Mouse (Mus musculus) adrenal gland, adult (tissue): ENCODE measurements around the gene Krt28.

Source experiments
- DNase-seq, 2 experiments: peaks; one replicate each; pipeline ENCODE4 v3.0.0; 2022 to 2023; ENCODE audit warnings: low spot score in 1 of 2; ENCODE audit not compliant: inconsistent age in 2 of 2

Krt28 gene

DNA sequence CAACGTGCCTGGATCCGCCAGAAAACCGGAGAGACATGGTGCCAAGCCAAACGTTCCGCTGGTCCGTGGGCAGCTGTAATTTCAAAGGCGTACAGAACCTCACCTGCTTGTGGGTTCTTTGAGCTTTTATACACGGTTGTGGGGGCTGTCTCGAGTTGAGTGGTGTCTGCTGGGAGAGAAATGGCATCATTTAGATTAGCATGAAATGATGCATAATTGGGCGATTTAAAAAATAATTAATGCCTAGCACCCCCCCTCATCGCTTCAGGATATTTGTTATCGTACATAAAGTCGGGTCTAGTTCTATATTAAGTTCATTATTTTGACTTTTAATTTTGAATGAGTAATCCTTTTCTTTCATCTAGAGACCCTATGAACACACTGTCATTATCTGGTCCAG is at the start of gene Krt28:
Gene Krt28, minus strand, starts transcription at position 101 of the 400 bp plus-strand sequence.
- no peak for DNase-seq

DNA sequence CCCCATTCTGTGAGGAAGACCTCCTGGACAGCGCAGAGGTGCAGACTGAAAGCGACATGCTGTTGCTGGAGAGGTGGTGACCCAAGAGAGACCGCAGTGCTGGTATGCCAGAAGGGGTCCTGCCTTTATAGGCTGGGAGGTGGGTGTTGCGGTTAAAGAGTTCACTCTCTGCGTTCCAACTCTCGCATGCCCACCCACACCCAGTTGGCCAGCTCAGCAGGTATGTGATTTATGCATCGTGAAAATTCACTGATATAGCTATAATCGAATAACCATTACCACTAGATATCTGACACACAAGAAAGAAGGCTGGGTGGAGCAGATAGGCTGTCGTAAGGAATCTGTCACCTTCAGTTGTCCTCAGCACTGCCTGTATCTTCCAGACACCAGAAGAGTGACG is 47.5 kb upstream of the Krt28 start, which contains the start of gene Krt12:
Gene Krt12, minus strand, starts transcription at position 101 of the 400 bp plus-strand sequence.
- no peak for DNase-seq

DNA sequence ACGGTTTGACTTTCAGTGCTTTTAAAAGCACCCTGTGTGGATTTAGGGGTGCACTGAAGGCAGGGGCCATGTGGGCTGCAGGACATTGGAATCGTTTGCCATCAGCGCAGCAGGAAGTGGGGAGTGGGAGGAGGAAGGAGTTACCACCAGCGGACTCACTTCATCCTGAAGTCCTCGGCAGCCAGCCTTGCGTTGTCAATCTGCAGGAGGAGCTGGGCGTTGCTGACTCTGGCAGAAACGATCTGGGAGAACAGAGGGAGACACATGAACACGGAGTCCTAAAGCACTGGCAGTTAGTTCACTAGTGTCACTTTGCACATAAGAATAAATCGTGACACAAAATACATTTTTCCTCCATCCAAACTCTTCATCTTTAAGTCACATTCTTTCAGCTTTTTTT is 45.9 kb upstream of the Krt28 start:
- no peak for DNase-seq

DNA sequence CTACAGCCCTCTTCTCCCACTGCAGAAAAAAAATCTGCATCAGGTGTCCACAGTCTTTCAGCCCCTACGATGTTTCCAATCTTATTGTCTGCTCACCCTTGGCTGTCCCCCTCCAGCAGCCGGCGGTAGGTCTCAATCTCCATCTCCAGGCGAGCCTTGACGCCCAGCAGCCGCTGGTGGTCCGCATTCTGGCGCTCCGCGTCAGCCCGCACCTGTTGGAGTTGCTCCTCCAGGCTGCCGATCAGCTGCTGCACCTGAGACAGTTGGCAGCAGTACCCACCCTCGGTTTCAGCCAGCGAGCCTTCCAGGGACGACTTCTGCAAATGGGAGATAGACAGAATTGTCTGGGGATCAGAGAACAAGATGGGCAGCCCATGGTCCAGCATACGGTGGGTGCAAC is 43.1 kb upstream of the Krt28 start:
- DNase-seq = no peak

DNA sequence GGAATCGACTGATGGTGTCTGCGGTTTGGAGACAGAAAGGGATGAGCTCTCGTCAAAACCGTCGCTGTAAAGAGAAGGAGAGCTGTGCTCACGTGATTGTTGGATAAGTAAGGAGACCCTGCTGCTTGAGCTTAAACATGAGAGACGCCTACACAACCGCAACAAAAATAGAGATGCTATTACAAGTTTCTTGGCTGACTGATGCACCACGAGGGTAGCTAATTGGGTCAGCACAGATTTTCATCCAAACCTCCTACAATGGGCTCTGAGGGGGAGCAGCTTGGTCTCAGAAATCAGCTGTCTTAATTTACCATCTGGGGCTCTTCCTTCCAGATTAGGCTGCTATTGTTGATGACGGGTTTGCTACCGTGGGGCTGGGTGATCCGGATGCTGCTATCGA is 42.2 kb upstream of the Krt28 start:
- no peak for DNase-seq

DNA sequence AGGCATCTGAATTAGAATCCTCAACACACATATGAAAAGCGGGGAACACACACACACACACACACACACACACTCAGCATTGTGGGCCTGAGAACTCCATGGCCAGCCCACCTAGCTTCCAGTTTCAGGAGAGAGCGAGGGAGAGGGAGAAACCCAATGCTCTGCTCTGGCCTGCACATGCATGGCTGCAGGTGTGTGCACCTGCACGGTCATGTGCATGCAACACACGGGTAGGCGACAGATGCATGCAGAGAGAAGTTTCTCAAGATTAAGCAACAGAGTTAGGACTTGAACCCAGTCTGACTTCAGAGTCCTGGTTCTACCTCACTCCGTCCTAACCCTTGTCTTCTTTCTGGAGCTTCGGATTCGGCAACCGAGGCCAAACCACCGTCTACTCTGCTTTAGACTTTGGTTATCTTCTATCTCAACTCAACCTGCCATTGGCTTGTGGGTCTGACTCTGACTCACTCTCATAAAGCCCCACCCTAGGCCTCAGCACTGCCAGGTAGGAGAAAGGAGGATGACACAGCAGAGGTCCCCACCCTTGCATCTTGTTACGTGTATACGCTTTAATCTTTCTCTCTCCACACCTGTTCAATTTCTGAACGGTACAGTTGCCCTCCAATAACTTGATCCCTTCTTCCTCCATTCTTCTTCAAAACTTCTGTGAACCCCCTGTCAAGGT is 39.9 kb upstream of the Krt28 start:
- DNase-seq = no peak

DNA sequence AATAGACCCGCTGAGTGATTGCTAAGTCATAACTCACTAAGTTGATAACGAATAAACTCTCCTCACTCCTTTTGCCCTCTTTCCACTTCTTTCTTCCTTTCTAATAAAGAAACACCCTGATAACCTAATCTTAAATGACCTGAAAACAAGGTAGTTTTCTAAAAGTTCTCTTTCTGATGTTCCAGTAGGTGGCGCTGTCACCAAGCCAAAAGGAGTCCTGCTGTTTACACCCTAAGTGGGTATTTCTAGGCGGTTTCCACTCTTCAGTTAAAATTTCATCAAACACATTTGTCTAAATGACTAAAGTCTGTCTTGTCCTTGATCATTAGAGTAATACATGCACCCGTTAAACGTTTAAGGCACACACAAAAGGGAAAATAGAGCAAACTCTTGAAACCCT is 38.5 kb upstream of the Krt28 start:
- peak; percentile 11 to 71 for DNase-seq

DNA sequence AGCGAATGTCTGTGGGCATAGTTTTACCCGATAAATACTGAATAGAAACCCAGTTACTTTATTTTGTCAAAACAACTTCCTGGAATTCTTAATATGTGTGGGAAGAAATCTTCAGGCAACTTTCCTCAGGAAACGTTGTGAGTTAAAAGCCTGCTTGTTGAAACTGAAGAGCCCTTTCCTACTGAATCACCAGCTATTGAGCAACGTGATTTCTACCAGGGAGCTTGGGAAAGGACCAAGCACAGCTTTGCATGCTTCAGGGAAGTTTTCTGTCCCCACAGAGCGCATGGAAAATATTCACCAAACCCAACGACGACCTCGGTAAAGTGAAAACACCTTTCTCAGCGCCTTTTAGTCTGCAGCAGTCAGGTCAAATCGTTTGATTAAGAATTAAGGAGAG is 31.5 kb upstream of the Krt28 start:
- DNase-seq = no peak

DNA sequence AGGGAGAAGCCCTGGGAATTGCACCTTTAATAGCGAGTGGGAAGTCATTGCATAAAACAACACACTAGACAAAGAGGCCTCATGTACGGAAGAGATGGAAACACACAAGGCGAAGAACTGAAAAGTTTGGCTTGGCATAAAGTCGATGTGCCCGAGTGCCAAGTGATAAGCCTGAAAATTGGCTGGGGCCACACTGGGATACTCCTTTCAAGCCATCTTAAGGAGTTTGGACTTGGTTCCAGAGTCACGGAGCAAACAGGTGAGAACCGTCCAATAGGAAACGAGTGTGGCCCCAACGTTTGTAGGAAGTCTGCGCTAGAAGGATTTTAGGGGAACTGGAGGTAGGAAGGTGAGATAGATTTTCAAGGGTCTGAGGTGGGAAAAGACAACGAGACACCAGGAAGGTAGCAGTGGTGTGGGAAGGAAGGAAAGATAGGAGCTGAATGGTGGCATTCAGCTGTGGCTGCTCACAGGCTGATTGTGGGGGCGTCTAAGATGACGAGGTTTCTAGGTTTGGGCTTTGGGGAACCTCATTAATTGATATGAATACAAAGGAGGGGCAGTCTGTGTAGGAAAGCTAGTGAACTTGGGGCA is 25.4 kb upstream of the Krt28 start:
- DNase-seq = no peak

DNA sequence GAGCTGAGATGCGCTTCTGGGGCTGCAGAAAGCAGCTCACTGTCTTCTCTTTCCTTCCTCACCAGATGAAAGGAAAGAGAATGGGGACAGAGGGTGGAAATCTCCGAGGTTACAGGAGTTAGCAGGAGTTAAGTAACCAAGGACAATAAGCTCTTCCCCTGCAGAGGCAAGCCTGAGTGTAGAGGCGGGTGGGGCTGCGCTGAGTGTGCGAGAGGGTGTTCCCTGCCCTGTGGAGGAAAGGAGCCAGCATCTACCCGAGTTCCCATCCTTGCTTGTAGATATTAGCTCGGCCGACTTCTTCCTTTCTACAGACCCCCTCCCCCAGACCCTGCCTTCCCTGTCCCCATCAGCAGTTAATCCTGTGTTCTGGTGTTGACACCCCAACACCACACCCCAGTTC is 24.1 kb upstream of the Krt28 start:
- no peak for DNase-seq

DNA sequence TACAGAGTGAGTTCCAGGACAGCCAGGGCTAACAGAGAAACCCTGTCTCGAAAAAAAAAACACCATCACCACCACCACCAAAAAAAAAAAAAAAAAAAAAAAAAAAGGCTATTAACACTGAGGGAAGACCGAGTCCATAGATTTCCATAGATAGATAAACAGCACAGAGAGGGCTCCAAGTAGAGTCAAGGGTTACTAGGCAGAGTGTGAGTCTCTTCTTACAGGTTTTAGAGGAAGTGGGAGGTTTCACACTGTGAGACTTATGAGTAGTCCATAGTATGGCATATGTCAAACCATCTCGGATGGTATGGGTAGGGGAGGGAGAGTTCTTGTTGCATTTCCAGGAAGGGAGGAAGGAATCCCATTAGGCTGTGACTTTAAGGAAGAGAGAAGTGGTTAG is 23.4 kb upstream of the Krt28 start:
- DNase-seq = no peak

DNA sequence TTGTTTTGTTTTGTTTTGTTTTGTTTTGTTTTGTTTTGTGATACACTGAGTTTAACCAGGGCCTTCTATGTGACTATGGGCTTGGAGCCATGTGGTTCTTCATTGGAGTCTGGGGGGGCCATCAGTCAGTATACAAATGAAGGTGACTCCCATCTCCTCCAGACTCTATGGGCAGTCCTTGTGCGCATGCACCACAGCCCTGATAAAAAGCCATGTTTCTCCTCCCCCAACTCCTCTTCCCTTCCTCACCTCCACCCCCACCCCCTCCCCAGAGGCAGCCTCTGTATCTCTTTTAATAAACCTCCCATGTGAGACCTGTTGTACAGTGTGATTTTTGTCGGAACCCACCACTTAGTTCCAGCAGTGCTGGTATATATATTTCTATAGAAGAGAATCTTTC is 22.0 kb upstream of the Krt28 start:
- no peak for DNase-seq

DNA sequence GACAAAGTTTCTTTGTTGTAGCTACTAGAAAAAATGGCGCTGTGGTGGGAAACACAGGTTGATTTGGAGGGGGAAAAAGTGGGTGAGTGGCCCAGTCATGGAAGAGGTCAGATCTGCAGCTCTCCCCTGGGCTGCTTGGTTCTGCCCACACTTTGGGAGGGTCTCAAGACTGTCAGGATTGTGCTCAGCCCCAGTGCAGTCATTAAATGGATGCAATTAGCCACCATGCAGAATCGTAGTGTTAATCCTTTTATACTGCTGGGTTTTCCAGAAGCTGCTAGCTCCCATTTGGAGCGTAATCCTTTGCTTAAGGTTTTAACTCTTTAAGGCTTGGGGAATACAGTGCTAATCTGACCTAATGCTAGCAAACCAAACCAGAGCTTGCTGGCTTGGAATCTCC is 21.3 kb upstream of the Krt28 start:
- DNase-seq = no peak

DNA sequence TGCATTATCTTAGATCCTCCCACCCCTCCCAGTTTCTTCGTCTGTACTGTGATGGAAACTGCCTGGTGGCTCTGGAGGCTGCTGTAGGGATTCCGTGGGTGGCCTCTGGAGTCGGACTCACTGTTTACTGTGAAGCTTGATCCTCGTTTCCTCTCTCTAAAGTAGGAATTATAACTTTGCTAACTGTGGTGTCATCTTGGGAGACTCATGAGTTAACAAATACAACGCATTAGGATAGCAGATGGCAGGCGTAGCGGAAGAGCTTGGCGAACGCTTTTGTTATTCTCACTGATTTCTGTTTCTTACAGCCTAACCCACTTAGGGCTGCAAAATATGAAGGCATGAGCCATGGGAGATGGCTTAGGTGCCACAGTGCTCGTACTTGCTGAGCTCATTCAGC is 17.8 kb upstream of the Krt28 start:
- DNase-seq = no peak

DNA sequence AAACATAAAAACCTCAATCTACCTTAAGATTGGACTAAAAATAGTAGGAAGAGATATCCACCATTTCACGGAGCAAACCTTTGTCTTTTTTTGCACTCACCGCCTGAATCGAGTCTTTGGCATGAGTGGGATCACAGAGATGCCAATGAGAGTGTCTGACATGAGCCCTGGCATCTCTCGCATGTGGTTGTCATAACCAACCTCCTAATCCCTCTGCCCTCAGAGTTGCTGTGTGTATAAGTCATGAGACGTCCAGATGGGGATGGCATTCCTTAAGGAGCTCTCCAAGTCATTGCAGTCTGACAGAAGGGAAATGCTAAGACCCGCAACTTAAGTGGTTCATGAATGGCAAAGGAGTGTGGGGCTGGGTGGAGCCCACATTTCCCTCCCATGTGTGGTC is 16.7 kb upstream of the Krt28 start:
- DNase-seq = no peak

DNA sequence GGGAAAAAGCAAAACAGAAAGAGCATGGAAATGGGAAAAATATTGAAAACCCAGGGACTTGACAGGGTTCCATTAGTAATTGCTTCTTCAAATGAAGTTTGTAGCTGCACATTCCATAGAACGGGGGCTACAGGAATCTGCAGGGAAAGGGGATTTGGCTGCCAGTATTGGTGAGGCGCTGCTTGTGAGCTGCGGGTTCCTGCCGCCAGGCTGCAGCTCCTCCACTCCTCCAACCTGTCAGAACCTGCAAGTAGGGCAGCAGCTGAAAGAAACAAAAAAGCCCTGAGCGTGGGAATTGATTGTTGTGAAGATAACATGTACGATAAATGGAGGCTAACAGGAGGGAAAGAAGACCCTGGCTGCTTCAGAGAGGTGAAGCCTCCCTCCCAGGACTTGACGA is 16.2 kb upstream of the Krt28 start:
- no peak for DNase-seq

DNA sequence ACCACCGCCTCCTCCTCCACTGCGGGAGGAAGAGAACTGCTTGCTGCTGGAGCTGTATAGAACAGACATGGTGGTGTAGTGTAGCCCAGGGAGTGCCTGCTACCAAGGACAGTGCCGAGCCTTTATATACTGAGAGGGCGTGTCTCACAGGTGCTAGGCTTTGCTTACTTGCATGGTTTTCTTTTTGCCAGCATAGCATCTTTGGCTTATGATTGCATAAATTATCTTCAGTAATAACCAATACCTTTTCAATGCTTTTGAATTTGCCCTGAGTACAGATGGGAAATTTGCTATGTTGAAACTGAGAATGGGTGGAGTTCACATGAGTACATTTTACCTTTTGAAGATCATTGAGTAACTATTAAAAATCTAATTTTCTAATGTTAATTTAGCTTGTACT is 14.6 kb upstream of the Krt28 start, which contains the start of gene Krt10:
Gene Krt10, minus strand, starts transcription at position 101 of the 400 bp plus-strand sequence.
- no peak for DNase-seq

DNA sequence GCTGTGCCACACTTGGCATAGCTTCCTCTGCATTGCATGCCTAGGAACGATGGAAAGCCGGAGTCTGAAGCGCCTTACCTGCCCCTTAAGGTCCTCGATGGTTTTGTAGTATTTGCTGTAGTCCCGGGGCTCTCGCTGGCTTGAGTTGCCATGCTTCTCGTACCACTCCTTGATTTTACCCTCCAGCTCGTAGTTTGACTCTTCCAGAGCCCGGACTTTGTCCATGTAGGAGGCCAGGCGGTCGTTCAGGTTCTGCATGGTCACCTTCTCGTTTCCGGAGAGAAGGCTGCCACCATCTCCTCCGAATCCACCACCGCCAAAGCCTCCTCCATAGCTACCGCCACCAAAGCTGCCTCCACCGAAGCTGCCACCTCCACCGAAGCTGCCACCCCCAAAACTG is 14.0 kb upstream of the Krt28 start:
- no peak for DNase-seq

DNA sequence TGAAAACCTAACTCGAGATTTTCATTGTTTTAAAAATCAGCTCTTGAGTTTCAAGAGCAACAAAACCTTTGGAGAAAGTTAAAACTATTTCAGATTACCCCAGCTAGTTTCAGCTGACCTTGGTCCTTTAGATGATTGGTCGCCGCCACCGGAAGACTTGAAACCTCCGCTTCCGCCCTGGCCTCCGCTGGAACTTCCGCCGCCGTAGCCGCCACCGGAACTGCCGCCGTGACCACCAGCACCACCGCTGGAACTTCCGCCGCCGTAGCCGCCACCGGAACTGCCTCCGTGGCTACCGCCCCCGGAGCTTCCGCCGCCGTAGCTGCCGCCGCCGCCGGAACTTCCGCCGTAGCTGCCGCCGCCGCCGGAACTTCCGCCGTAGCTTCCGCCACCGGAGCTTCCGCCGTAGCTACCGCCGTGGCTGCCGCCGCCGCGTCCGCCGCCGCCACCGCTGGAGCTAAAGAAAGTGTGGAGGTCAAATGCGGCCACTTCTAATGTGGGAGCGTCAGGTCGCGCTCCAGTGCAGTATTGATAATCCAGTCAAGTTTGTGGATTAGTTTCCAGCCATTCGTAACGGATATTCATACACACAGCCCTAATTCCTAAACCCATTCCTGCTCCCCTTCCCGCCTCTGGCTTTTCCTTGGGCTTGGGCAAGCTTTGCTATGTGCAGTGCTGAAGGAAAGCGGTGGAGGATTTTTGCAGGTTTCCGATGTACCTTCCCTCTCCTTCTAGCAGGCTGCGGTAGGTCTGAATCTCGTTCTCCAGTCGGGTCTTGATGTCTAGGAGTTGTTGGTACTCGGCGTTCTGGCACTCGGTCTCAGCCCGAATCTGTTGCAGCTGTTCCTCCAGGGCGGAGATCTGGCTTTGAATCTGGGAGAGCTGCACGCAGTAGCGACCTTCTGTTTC is 11.4 kb upstream of the Krt28 start:
- DNase-seq = peak; percentile 95 to 96

DNA sequence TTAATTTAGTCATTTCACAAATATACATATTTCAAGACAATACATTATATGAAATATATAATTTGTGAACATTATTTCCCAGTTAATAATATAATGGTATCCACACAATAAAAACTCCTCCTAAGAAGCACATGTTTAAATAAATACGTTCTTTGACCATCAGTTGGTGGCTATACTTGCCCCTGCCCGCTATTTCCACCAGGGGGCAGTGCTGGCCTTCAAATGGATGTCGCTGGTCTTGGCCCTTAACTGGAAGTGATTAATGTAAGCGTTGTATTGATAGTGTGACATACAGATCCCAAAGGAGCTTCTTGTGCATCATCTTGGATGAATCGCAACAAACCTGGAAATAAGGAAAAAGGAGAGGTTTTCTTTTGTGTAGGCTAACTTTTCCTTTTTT is 4.9 kb upstream of the Krt28 start:
- peak; percentile 60 to 89 for DNase-seq

DNA sequence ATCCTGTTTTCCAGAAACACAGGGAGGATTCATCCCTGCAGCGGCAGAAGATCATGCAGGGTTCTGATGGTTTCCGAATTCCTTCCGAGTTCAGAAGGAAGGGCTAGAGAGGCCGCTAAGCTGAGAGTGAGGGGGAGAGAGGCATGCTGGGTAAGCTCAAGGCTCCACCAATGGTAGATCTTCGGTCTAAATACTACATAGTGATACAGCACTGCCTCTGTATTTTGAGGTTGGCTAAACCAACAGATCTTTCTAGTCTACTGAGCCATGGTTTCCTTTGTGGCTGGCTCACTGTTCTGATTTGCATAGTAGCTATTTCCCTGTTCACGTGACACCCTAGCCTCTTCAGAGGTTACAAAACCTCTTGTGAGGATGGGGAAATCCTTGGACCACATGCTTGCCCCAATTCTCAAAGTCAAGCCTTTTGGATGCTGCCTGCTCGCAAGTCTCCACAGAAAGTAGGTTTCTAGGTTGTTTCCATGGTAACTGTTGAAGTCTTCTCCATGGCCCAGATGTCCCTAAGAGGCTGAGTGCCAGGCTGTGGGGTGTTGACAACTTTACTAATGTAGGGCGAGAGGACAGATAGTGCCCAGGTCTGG is 4.8 kb downstream of the Krt28 start:
- DNase-seq = peak in 1 of 2 experiments; percentile 25
